Mouse (Mus musculus): ENCODE results near the gene Fank1. TPM values are rescaled to one million over a fixed set of nuclear protein-coding genes. Genes with fewer than 3 reads are reported as not detected.

Gene Fank1
- polyA plus RNA-seq, 1 experiment: 0.09 TPM

DNA sequence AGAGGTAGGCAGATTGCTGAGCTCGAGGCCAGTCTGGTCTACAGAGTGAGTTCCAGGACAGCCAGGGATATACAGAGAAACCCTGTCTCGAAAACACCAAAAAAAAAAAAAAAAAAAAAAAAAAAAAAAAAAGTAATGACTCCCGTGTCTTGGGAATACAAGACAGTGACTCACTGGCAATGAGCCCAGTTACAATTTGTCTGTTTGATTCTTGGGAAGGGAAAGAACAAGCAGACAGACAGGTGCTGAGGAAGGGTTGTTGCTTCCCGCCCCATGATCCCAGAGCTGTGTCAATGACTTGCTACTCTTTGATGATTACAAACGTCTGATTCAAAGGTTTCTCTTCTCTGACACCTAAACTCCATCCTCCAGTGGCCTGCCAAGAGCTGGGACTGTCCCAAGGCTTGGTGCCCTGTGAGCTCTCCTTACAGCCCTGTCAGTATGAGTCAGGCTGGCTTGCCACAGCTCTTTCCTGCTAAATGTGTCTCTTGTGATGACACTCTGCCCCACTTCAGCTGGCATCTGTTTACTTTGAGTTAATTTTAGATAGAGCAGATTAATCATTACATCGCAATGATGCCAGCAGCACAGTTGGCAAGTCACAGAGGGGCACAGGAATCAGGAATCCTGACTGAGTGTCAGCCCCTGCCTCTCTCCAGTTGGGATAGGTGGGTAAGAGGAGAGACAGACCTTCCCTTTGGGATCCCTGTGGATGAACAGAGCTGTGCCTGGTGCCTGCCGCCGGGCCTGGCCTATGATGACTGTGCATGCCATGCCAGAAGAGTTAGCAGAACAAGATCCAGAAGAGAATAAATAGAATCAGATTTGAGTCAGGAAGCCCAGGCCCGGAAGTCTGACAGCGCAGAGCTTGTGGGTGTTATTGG, 16.8 kb downstream of the Fank1 start:
- no peak overlapping the region for H3K4me3 ChIP-seq (ENCODE audit: insufficient read depth, low read depth, low read length)
- WGBS: 35% methylated on average over 10 of the region's 10 CpGs
- TF ChIP-seq POLR2A (IDR thresholded peaks at IDR 0.05; ENCODE audit: low read depth, low read length) (no peak), CTCF (conservative IDR thresholded peaks at IDR 0.05; ENCODE audit: insufficient read depth, insufficient read length, low read depth, low read length) (no peak)
- H3K27me3 ChIP-seq (replicated peaks; ENCODE audit: control insufficient read depth, insufficient read depth, low read length): no peaks in the 10 kb centered on the region
- no peaks in the 10 kb centered on the region for H3K36me3 ChIP-seq (ENCODE audit: control insufficient read depth, insufficient read depth, low read length)
- peak overlapping the region; percentile 79 for H3K27ac ChIP-seq (ENCODE audit: insufficient read depth, low read depth, low read length)
- peak; percentile 91 for DNase-seq
- H3K4me1 ChIP-seq (ENCODE audit: control insufficient read depth, insufficient read depth, low read length): peaks cover 11% of the 10 kb centered on the region; the same call in 1 of the 2 replicates

- no peak overlapping the region for H3K4me3 ChIP-seq (ENCODE audit: insufficient read depth, low read depth, low read length)
- H3K27ac ChIP-seq (ENCODE audit: insufficient read depth, low read depth, low read length): no peak overlapping the region
- DNase-seq: peak; percentile 47
- WGBS: 76% methylated on average over 2 of the region's 2 CpGs
- TF ChIP-seq POLR2A (IDR thresholded peaks at IDR 0.05; ENCODE audit: low read depth, low read length) (no peak), CTCF (conservative IDR thresholded peaks at IDR 0.05; ENCODE audit: insufficient read depth, insufficient read length, low read depth, low read length) (no peak)
- H3K27me3 ChIP-seq (replicated peaks; ENCODE audit: control insufficient read depth, insufficient read depth, low read length): no peaks in the 10 kb centered on the region
- H3K4me1 ChIP-seq (ENCODE audit: control insufficient read depth, insufficient read depth, low read length): peaks cover 11% of the 10 kb centered on the region; the same call in 1 of the 2 replicates
- no peaks in the 10 kb centered on the region for H3K36me3 ChIP-seq (ENCODE audit: control insufficient read depth, insufficient read depth, low read length)
Measured at GRCm38 (mm10) chr7:133794720-133795119, 18.1 kb downstream of the Fank1 start.

DNA sequence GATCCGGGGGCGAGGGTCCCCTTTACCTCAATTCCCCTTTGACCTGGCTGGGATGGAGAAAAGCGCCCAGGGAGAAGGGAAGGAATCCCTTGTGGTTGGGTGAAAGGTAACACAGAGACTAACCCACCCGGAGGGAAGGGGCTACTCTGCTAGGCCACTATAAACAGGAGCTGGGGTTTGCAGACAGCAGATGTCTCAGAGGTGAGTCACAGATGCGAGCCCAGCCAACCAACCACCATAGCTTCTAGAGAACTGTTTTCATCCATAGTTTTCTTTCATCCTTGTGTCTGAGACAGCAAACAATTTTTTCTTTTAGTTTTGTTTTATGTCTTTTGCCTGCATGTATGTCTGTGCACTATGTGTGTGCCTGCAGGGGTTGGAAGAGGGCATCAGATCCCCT, 23.3 kb downstream of the Fank1 start:
- TF ChIP-seq CTCF (conservative IDR thresholded peaks at IDR 0.05; ENCODE audit: insufficient read depth, insufficient read length, low read depth, low read length): no peak
- TF ChIP-seq POLR2A (IDR thresholded peaks at IDR 0.05; ENCODE audit: low read depth, low read length): no peak
- no peak for DNase-seq
- Histone ChIP-seq H3K27me3 (replicated peaks; ENCODE audit: control insufficient read depth, insufficient read depth, low read length) (no peaks in the 10 kb centered on the region), H3K4me1 (ENCODE audit: control insufficient read depth, insufficient read depth, low read length) (no peaks in the 10 kb centered on the region), H3K27ac (ENCODE audit: insufficient read depth, low read depth, low read length) (no peak overlapping the region), H3K36me3 (ENCODE audit: control insufficient read depth, insufficient read depth, low read length) (no peaks in the 10 kb centered on the region), H3K4me3 (ENCODE audit: insufficient read depth, low read depth, low read length) (no peak overlapping the region)
- WGBS: 82% methylated on average over 5 of the region's 5 CpGs

DNA sequence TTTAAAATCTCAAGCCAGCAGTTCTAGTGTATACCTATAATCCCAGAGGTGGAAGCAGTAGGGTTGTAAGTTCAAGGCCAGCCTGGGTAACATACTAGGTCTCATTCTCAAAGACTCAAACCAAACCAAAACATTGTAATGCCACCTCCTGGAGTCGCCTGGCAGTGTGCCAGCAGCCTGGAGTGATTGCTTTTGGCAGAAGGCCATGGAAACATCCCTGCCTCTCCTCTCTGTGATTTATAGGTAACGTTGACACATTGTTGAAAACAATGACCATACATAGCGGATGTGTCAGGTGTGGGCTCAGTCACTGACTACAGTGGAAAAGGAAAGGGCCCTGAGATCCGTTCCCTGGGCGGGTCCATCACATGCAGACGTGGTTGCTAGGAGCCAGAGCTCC, 25.2 kb downstream of the Fank1 start:
- no peaks in the 10 kb centered on the region for H3K4me1 ChIP-seq (ENCODE audit: control insufficient read depth, insufficient read depth, low read length)
- no peak overlapping the region for H3K4me3 ChIP-seq (ENCODE audit: insufficient read depth, low read depth, low read length)
- no peak overlapping the region for H3K27ac ChIP-seq (ENCODE audit: insufficient read depth, low read depth, low read length)
- H3K27me3 ChIP-seq (replicated peaks; ENCODE audit: control insufficient read depth, insufficient read depth, low read length): no peaks in the 10 kb centered on the region
- TF ChIP-seq POLR2A (IDR thresholded peaks at IDR 0.05; ENCODE audit: low read depth, low read length) (no peak), CTCF (conservative IDR thresholded peaks at IDR 0.05; ENCODE audit: insufficient read depth, insufficient read length, low read depth, low read length) (no peak)
- DNase-seq: peak; percentile 21
- WGBS: 41% methylated on average over 6 of the region's 6 CpGs
- H3K36me3 ChIP-seq (ENCODE audit: control insufficient read depth, insufficient read depth, low read length): no peaks in the 10 kb centered on the region

GRCm38 (mm10) chr7:133805614-133806175, 29.0 kb downstream of the Fank1 start:
- WGBS: 49% methylated on average over 7 of the region's 7 CpGs
- H3K4me3 ChIP-seq (ENCODE audit: insufficient read depth, low read depth, low read length): no peak overlapping the region
- no peak overlapping the region for H3K27ac ChIP-seq (ENCODE audit: insufficient read depth, low read depth, low read length)
- no peaks in the 10 kb centered on the region for H3K4me1 ChIP-seq (ENCODE audit: control insufficient read depth, insufficient read depth, low read length)
- no peaks in the 10 kb centered on the region for H3K27me3 ChIP-seq (replicated peaks; ENCODE audit: control insufficient read depth, insufficient read depth, low read length)
- DNase-seq: peak; percentile 71
- H3K36me3 ChIP-seq (ENCODE audit: control insufficient read depth, insufficient read depth, low read length): no peaks in the 10 kb centered on the region
- TF ChIP-seq CTCF (conservative IDR thresholded peaks at IDR 0.05; ENCODE audit: insufficient read depth, insufficient read length, low read depth, low read length): peak; percentile 99
- no peak for TF ChIP-seq POLR2A (IDR thresholded peaks at IDR 0.05; ENCODE audit: low read depth, low read length)

DNA sequence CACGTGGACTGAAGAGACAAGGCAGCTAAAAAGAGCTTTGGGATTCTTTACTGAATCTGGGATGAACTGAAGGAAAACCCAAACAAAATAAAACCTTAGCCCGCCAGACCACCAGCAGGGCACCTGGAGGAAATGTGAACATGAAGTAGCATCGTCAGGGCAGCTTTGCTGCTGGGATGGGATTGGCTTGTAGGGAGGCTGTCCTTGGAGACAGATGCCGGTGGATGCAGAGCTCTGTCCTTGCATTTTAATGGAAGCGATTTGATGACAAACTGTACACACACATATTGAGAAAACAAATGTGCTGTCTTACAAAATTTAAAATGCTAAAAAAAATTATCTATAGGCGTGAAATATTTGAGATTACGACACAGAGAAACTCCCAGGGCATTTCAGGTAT, 36.3 kb downstream of the Fank1 start:
- TF ChIP-seq POLR2A (IDR thresholded peaks at IDR 0.05; ENCODE audit: low read depth, low read length): no peak
- TF ChIP-seq CTCF (conservative IDR thresholded peaks at IDR 0.05; ENCODE audit: insufficient read depth, insufficient read length, low read depth, low read length): no peak
- WGBS: 68% methylated on average over 7 of the region's 7 CpGs
- Histone ChIP-seq H3K4me3 (ENCODE audit: insufficient read depth, low read depth, low read length) (no peak overlapping the region), H3K36me3 (ENCODE audit: control insufficient read depth, insufficient read depth, low read length) (no peaks in the 10 kb centered on the region), H3K27me3 (replicated peaks; ENCODE audit: control insufficient read depth, insufficient read depth, low read length) (no peaks in the 10 kb centered on the region), H3K4me1 (ENCODE audit: control insufficient read depth, insufficient read depth, low read length) (no peaks in the 10 kb centered on the region), H3K27ac (ENCODE audit: insufficient read depth, low read depth, low read length) (no peak overlapping the region)
- DNase-seq: no peak

DNA sequence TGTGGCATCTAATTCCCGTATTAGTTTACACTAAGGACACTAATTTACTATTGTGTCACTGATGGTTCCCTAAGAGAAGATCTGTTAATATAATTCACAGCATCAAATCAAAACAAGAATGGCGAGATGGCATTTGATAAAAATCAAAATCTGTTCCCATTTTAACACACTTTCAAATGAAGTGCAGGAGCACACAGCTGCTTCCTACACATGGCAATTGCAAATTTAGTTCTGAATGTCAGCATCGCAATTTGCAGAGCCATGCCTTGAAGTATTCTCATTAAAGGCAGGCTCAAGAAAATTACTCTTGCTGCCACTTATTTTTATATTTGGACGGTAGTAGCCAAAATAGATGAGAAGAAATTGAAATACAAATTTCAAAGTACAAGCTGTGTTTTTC, 36.7 kb downstream of the Fank1 start:
- WGBS: 79% methylated on average over 4 of the region's 4 CpGs
- TF ChIP-seq CTCF (conservative IDR thresholded peaks at IDR 0.05; ENCODE audit: insufficient read depth, insufficient read length, low read depth, low read length) (no peak), POLR2A (IDR thresholded peaks at IDR 0.05; ENCODE audit: low read depth, low read length) (no peak)

More for the DNA sequence above, 36.7 kb downstream of the Fank1 start:
- Histone ChIP-seq H3K4me3 (ENCODE audit: insufficient read depth, low read depth, low read length) (no peak overlapping the region), H3K36me3 (ENCODE audit: control insufficient read depth, insufficient read depth, low read length) (no peaks in the 10 kb centered on the region), H3K4me1 (ENCODE audit: control insufficient read depth, insufficient read depth, low read length) (no peaks in the 10 kb centered on the region), H3K27me3 (replicated peaks; ENCODE audit: control insufficient read depth, insufficient read depth, low read length) (no peaks in the 10 kb centered on the region), H3K27ac (ENCODE audit: insufficient read depth, low read depth, low read length) (no peak overlapping the region)
- DNase-seq: no peak
